Mouse (Mus musculus) cortical plate, adult 2 months (tissue): ENCODE measurements at regions not wholly inside any gene's neighbourhood (a gene's known extent, or its start where the extent isn't known, plus 50 kb on each side); places are given as distances from the start of the nearest gene placed in this dataset.

Source experiments
- CTCF ChIP-seq: fragments of 200-500 bp; IDR thresholded peaks from 2 replicates; pipeline ENCODE4 v1.5.1; 2011; ENCODE audit warnings: mild to moderate bottlenecking, control low read depth, low read length; ENCODE audit not compliant: insufficient read depth; ENCODE audit errors: extremely low read depth
- POLR2A ChIP-seq: fragments of 200-500 bp; IDR thresholded peaks from 2 replicates; pipeline ENCODE4 v1.6.1; 2011; ENCODE audit warnings: mild to moderate bottlenecking, low read length, control low read depth; ENCODE audit not compliant: insufficient read depth; ENCODE audit errors: extremely low read depth

GRCm38 (mm10) chr16:77502916-77503315, 99.0 kb downstream of the Gm11146 start:
- no peak for TF ChIP-seq CTCF
- no peak for TF ChIP-seq POLR2A
